Mouse (Mus musculus) monocyte, adult 59 days (primary cell): ENCODE data around the gene Ngrn. TPM values are rescaled to one million over a fixed set of nuclear protein-coding genes. Genes with fewer than 3 reads are reported as not detected.

Experiments
- total RNA-seq, 2 experiments: library from RNA; stranded (reverse); gene quantifications; one replicate each; pipeline ENCODE4 v1.2.4; 2023

Gene Ngrn
- 10 to 100 TPM; 12.7 to 16.3 TPM for total RNA-seq

DNA sequence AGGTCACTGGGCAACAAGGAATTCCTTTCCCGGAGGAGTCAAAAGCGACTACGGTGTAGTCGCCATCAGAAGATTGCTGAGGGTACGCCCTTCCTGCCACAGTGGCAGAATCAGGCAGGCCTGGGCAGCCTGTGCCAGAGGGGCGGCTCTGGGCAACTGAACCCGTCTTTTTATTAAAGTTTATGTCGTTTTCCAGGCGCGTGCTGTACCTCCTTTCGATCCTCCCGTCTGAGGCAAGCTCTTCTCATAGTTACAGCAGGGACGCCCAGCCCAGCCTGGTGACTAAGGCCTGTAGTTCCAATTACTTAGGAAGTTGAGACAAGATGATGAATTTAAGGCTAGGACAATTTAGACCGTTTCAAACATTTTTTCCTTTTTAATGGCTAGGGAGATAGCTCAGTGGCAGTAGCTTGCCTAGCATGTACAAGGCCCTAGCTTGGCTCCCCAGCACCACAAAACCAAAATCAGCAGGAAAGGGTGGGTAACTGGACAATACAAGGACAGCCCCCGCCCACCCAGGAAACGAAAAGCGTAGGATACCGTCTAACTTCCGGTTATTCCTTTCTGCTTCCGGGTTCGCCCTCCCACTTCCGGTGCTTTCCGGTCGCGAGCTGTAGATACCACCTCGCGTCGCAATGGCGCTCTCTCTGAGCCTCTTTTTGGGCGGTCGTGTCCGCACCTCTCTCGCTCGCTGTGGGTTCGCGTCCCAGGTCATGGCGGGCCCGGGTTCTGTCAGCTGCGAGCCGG, at the start of gene Ngrn:
Gene Ngrn (plus strand): TSS at position 591 of the 747 bp plus-strand sequence.

DNA sequence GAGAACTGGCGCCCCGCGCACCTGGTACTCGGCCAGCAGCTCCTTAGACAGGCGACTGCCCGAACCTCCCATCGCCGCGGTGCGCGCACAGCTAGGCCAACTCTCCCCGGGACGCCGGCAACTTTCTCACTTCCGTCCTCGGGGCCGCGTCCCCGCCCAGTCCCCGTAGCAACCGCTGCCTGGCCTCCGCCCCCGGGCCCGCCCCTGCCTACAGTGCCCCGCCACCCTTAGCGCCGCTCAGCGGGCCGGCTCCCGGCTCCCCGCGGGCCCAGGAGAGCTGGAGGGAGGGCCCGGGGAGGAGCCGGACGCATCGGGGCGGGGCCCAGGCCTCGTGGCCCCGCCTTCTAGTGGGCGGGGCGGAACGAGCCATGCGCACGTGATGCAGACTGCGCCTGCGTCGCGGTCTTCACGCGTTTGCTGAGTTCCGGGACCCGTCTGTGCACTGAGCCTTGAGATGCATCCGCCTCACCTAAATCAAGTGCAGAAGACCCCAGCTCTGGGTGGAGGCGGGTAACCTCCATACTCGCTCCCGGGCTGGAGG, 28.5 kb upstream of the Ngrn start, which contains the start of the genes Cib1 and Gdpgp1:
Gene Cib1 (minus strand): TSS at position 325 of the 541 bp plus-strand sequence.
Gene Gdpgp1 (plus strand): TSS at position 377 of the 541 bp plus-strand sequence.

GRCm38 (mm10) chr7:80246148-80246721, 14.8 kb upstream of the Ngrn start, which contains the start of gene Ttll13:
Ttll13 (plus strand) TSS chr7:80246376.

DNA sequence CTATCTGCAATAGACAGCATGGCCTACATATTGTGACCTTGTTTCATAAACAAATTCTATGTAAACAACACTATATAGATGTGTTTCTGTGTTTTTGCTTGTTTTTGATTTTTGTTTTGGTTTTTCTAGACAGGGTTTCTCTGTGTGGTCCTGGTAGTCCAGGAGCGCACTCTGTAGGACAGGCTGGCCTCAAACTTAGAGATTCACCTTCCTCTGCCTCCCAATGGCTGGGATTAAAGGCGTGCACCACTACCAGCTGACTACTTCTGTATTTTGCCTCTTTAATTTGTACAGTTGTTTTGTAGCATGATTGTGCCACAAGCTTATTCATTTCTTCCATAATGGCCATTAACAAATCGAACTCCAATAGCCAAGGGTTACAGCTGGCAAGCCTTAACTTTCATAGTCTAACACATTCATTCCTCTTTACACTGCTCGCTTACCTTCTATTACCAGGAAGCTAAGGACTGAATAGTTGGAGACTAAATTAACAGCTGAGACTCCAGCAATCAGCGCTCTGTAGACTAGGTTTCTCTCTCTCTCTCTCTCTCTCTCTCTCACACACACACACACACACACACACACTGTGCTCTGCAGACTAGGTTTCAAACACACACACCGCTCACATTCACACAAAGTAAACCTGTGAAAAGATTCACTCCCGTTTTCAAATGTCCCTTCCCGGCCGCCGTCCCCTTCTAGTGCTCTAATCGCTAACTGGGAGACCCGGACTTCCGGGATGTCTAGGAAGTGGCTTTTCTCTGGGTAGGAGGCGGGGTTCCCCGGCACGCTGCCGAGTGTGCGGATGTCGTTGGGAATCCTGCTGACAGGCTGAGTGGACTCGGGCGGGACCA, 8.1 kb downstream of the Ngrn start, which contains the start of gene Vps33b:
Gene Vps33b (plus strand): TSS at position 753 of the 854 bp plus-strand sequence.

GRCm38 (mm10) chr7:80294062-80294763, 33.2 kb downstream of the Ngrn start, which contains the start of gene Prc1:
Prc1 (plus strand) TSS chr7:80294450.

Other genes starting within 250 kb of the Ngrn start
- gene Zfp710, start 236.4 kb upstream of the Ngrn start, total RNA-seq = 100 to 1,000 TPM; 325 to 334 TPM
- 10 to 100 TPM; 46.3 to 53.6 TPM for gene Idh2, start 145.8 kb upstream of the Ngrn start, total RNA-seq
- 10 to 100 TPM; 45.6 to 47.6 TPM for gene Sema4b, start 74.4 kb upstream of the Ngrn start, total RNA-seq
- 100 to 1,000 TPM in 1 of 2 experiments, 10 to 100 TPM in 1; 99.5 to 121 TPM for gene Cib1, start 28.4 kb upstream of the Ngrn start, total RNA-seq
- 1 to 10 TPM; 3.2 to 3.3 TPM for gene Gdpgp1, start 28.4 kb upstream of the Ngrn start, total RNA-seq
- under 1 TPM in 1 of 2 experiments, not detected in 1; 0.31 TPM for gene Ttll13, start 14.8 kb upstream of the Ngrn start, total RNA-seq
- 10 to 100 TPM; 16.9 to 19.1 TPM for gene Vps33b, start 8.4 kb downstream of the Ngrn start, total RNA-seq
- 1 to 10 TPM; 2.8 to 5.4 TPM for gene Prc1, start 33.2 kb downstream of the Ngrn start, total RNA-seq
- gene Rccd1, start 63.2 kb downstream of the Ngrn start, total RNA-seq = 1 to 10 TPM; 5.6 to 7.4 TPM
- 10 to 100 TPM; 49.7 to 51.2 TPM for gene Unc45a, start 79.8 kb downstream of the Ngrn start, total RNA-seq
- gene Hddc3, start 81.9 kb downstream of the Ngrn start, total RNA-seq = 1 to 10 TPM; 6.3 to 8.1 TPM
- 10 to 100 TPM; 58.5 to 59.3 TPM for gene Man2a2, start 110.2 kb downstream of the Ngrn start, total RNA-seq
- gene Fes, start 126.7 kb downstream of the Ngrn start, total RNA-seq = 100 to 1,000 TPM; 460 to 463 TPM
- gene Furin, start 144.2 kb downstream of the Ngrn start, total RNA-seq = 100 to 1,000 TPM; 207 to 214 TPM